In the genomic region with DNA sequence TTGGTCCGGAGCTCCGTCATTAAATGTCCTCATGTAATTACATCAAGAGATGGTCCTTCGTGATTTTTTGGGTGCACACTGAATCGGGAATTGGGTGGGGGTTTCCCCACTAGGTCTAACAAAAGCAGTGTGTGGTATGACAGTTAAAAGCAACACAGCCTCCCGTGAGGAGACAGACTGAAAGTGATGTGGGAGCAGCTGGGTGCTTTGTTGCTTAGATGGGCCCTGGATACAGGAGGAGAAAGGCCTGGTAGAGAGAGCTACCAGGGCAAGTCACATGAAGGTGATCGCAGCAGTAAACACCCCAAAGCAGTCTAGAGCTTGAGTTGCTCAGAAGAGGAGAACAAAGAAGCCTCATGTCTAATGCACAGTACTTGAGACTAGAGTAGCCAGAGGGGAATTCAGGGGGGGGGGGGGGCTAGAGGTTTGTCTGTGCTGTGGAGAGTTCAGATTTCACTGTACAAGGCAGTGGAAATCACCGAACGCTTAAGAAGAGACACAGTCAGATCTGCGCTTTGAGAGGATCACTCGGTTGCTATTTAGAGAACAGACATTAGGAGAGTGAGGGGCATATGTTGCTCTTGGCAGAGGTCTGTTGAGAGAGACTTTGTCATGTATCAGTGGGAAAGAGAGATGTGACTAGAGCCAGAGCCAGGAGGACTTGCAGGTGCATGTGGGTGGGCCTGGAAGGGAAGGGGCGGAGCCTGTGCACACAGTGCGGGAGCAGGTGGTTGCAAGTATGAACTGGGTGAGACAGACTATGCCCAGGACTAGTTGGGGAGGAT, we compare ENCODE assay signal across 12 mouse cellular contexts. TPM values are rescaled to one million over a fixed set of nuclear protein-coding genes. Genes with fewer than 3 reads are reported as not detected.
DNase-seq lines count a peak whose midpoint lies in the region; ATAC-seq and TF ChIP-seq lines count a peak whose summit lies in the region.
"Had no signal": no experiment of that assay in that cellular context is flagged by ENCODE, and none has a peak within 500 bp of the region (broad histone marks: within the 10 kb centered on the region; RNA-seq: fewer than 3 reads in every experiment).

No protein-coding gene starts in this region.

- H3K4me2 ChIP-seq in embryonic facial prominence, embryonic 11.5 days (ENCODE audit: low read depth, low read length), result no peak overlapping the region
- H3K4me2 ChIP-seq in stomach, embryonic 16.5 days (ENCODE audit: low read depth, low read length), result no peak overlapping the region
- H3K4me2 ChIP-seq in kidney, embryonic 14.5 days (replicated peaks; ENCODE audit: low read depth, low read length), result no peak overlapping the region

- H3K27ac ChIP-seq in embryonic facial prominence, embryonic 11.5 days (replicated peaks; ENCODE audit: low read depth, low read length), result no peak overlapping the region
- H3K27ac ChIP-seq in embryonic facial prominence, embryonic 10.5 days (replicated peaks), result no peak overlapping the region
- no peak overlapping the region for H3K27ac ChIP-seq in kidney, adult 2 months (ENCODE audit: insufficient read depth, low read depth, low read length)
- H3K27ac ChIP-seq in stomach, embryonic 16.5 days (ENCODE audit: low read length), result no peak overlapping the region
- no peak overlapping the region for H3K27ac ChIP-seq in kidney, embryonic 14.5 days (ENCODE audit: low read depth, low read length)
- H3K27ac ChIP-seq: gastrocnemius, adult 2 months had no signal

- DNase-seq in embryonic facial prominence, embryonic 11.5 days (ENCODE audit: low spot score), result no peak
- DNase-seq in embryonic facial prominence, embryonic 10.5 days (ENCODE audit: low spot score), result no peak
- DNase-seq in kidney, postnatal 10 days, result peak; percentile 13
- no peak for DNase-seq in kidney, adult 2 months
- peak; percentile 30 for DNase-seq in brain, adult 2 months (ENCODE audit: low read depth, low spot score)
- DNase-seq in retina, embryonic 14.5 days (ENCODE audit: low spot score), result no peak
- DNase-seq: cerebellum, postnatal 25 days; gastrocnemius, adult 2 months had no signal

- ATAC-seq in embryonic facial prominence, embryonic 11.5 days (replicated peaks; ENCODE audit: insufficient number of reproducible peaks, low FRiP score, low TSS enrichment, low read depth), result 0 out of 2 replicates have a peak, but pooled peaks have one; percentile 48
- peak; percentile 47; the same call in 1 of the 2 replicates for ATAC-seq in stomach, embryonic 16.5 days (ENCODE audit: insufficient read depth, low FRiP score)
- no peak for ATAC-seq in kidney, embryonic 14.5 days (ENCODE audit: low FRiP score, low TSS enrichment)

- TF ChIP-seq CTCF in kidney, adult 2 months (conservative IDR thresholded peaks at IDR 0.05; ENCODE audit: insufficient read depth, insufficient read length, low read depth, low read length), result no peak

- H3K9me3 ChIP-seq in embryonic facial prominence, embryonic 11.5 days (replicated peaks; ENCODE audit: control insufficient read depth, low read length), result no peaks in the 10 kb centered on the region
- no peaks in the 10 kb centered on the region for H3K9me3 ChIP-seq in embryonic facial prominence, embryonic 10.5 days
- H3K9me3 ChIP-seq in stomach, embryonic 16.5 days (replicated peaks; ENCODE audit: control insufficient read depth, low read length), result peaks cover 6% of the 10 kb centered on the region; the same call in 1 of the 2 replicates
- no peaks in the 10 kb centered on the region for H3K9me3 ChIP-seq in kidney, embryonic 14.5 days (ENCODE audit: control insufficient read depth, low read length)

- H3K4me3 ChIP-seq in embryonic facial prominence, embryonic 11.5 days (ENCODE audit: low read depth, low read length), result no peak overlapping the region
- H3K4me3 ChIP-seq in embryonic facial prominence, embryonic 10.5 days, result no peak overlapping the region
- no peak overlapping the region for H3K4me3 ChIP-seq in kidney, adult 2 months (ENCODE audit: insufficient read depth, low read depth, low read length)
- no peak overlapping the region for H3K4me3 ChIP-seq in stomach, embryonic 16.5 days (replicated peaks; ENCODE audit: low read length)
- H3K4me3 ChIP-seq in kidney, embryonic 14.5 days (ENCODE audit: low read length), result no peak overlapping the region
- H3K4me3 ChIP-seq: gastrocnemius, adult 2 months had no signal

- WGBS in embryonic facial prominence, embryonic 11.5 days, result 91% methylated on average over 12 of the region's 12 CpGs
- 92% methylated on average over 12 of the region's 12 CpGs for WGBS in embryonic facial prominence, embryonic 10.5 days
- WGBS in kidney, adult 2 months, result 90% methylated on average over 12 of the region's 12 CpGs
- 91% methylated on average over 12 of the region's 12 CpGs for WGBS in stomach, embryonic 16.5 days
- WGBS in kidney, embryonic 14.5 days, result 96% methylated on average over 12 of the region's 12 CpGs

- no peaks in the 10 kb centered on the region for H3K36me3 ChIP-seq in embryonic facial prominence, embryonic 11.5 days (replicated peaks; ENCODE audit: control insufficient read depth, insufficient read depth, low read depth, low read length)
- H3K36me3 ChIP-seq in embryonic facial prominence, embryonic 10.5 days (replicated peaks), result peaks cover 45% of the 10 kb centered on the region
- peaks cover 3% of the 10 kb centered on the region; the same call in 1 of the 2 replicates for H3K36me3 ChIP-seq in kidney, adult 2 months (ENCODE audit: control insufficient read depth, insufficient read depth, low read length)
- H3K36me3 ChIP-seq in stomach, embryonic 16.5 days (ENCODE audit: control insufficient read depth, insufficient read depth, low read length), result peaks cover 26% of the 10 kb centered on the region
- H3K36me3 ChIP-seq in kidney, embryonic 14.5 days (ENCODE audit: control insufficient read depth, insufficient read depth, low read length), result peaks cover 34% of the 10 kb centered on the region

- TF ChIP-seq POLR2A in kidney, adult 2 months (IDR thresholded peaks at IDR 0.05; ENCODE audit: low read depth, low read length), result no peak

- no peak overlapping the region for H3K9ac ChIP-seq in embryonic facial prominence, embryonic 11.5 days (replicated peaks; ENCODE audit: low read length)
- H3K9ac ChIP-seq in stomach, embryonic 16.5 days (ENCODE audit: low read length), result no peak overlapping the region
- H3K9ac ChIP-seq in kidney, embryonic 14.5 days (ENCODE audit: low read depth, low read length), result no peak overlapping the region

- H3K27me3 ChIP-seq in embryonic facial prominence, embryonic 11.5 days (ENCODE audit: control insufficient read depth, insufficient read depth, low read length), result no peaks in the 10 kb centered on the region
- H3K27me3 ChIP-seq in embryonic facial prominence, embryonic 10.5 days (replicated peaks; ENCODE audit: low read depth, poor library complexity, severe bottlenecking), result no peaks in the 10 kb centered on the region
- H3K27me3 ChIP-seq in kidney, adult 2 months (replicated peaks; ENCODE audit: control insufficient read depth, insufficient read depth, low read length), result no peaks in the 10 kb centered on the region
- no peaks in the 10 kb centered on the region for H3K27me3 ChIP-seq in stomach, embryonic 16.5 days (ENCODE audit: control insufficient read depth, insufficient read depth, low read length)
- H3K27me3 ChIP-seq in kidney, embryonic 14.5 days (ENCODE audit: control insufficient read depth, insufficient read depth, low read length), result no peaks in the 10 kb centered on the region

- H3K4me1 ChIP-seq in embryonic facial prominence, embryonic 11.5 days (ENCODE audit: control insufficient read depth, insufficient read depth, low read length), result no peaks in the 10 kb centered on the region
- H3K4me1 ChIP-seq in embryonic facial prominence, embryonic 10.5 days, result no peaks in the 10 kb centered on the region
- H3K4me1 ChIP-seq in kidney, adult 2 months (ENCODE audit: control insufficient read depth, insufficient read depth, low read length), result peaks cover 31% of the 10 kb centered on the region
- peaks cover 4% of the 10 kb centered on the region; the same call in 1 of the 2 replicates for H3K4me1 ChIP-seq in stomach, embryonic 16.5 days (ENCODE audit: control insufficient read depth, insufficient read depth, low read length)
- H3K4me1 ChIP-seq in kidney, embryonic 14.5 days (ENCODE audit: control insufficient read depth, insufficient read depth, low read length), result peaks cover 7% of the 10 kb centered on the region; the same call in 1 of the 2 replicates

RNA-seq across cellular contexts. Expression of a gene that starts 9.6 kb away (rescaled TPM):
- 76.4 and 79.4 TPM in 2 replicates for polyA plus RNA-seq in embryonic facial prominence, embryonic 11.5 days (2014; fragmentation: Nextera tagmentation; extraction: Ambion mirVana)
- 47.9 and 55.1 TPM in 2 replicates for polyA plus RNA-seq in embryonic facial prominence, embryonic 10.5 days (2016; fragmentation: Nextera tagmentation; extraction: Ambion mirVana)
- polyA plus RNA-seq in kidney, adult 2 months (2012; rRNA removed), result 168 and 197 TPM in 2 replicates
- polyA plus RNA-seq in stomach, embryonic 16.5 days (2015; fragmentation: Nextera tagmentation; extraction: Ambion mirVana), result 102 TPM in 2 replicates
- 67.8 and 95.5 TPM in 2 replicates for polyA plus RNA-seq in kidney, embryonic 14.5 days (2014; fragmentation: Nextera tagmentation; extraction: Ambion mirVana)

RNA-seq across cellular contexts. Expression of a gene that starts 49.3 kb away (rescaled TPM):
- not detected in 2 replicates for polyA plus RNA-seq in embryonic facial prominence, embryonic 11.5 days (2014; fragmentation: Nextera tagmentation; extraction: Ambion mirVana)
- not detected in 2 replicates for polyA plus RNA-seq in embryonic facial prominence, embryonic 10.5 days (2016; fragmentation: Nextera tagmentation; extraction: Ambion mirVana)
- not detected in 2 replicates for polyA plus RNA-seq in kidney, adult 2 months (2012; rRNA removed)
- not detected in 2 replicates for polyA plus RNA-seq in stomach, embryonic 16.5 days (2015; fragmentation: Nextera tagmentation; extraction: Ambion mirVana)
- not detected in 2 replicates for polyA plus RNA-seq in kidney, embryonic 14.5 days (2014; fragmentation: Nextera tagmentation; extraction: Ambion mirVana)
- polyA plus RNA-seq: adrenal gland, adult 2 months; liver, embryonic 16.5 days had no signal

RNA-seq across cellular contexts. Expression of a gene that starts 57.0 kb away (rescaled TPM):
- polyA plus RNA-seq in embryonic facial prominence, embryonic 11.5 days (2014; fragmentation: Nextera tagmentation; extraction: Ambion mirVana), result not detected in 2 replicates
- not detected in 2 replicates for polyA plus RNA-seq in embryonic facial prominence, embryonic 10.5 days (2016; fragmentation: Nextera tagmentation; extraction: Ambion mirVana)
- polyA plus RNA-seq in kidney, adult 2 months (2012; rRNA removed), result not detected in 2 replicates
- not detected in 2 replicates for polyA plus RNA-seq in stomach, embryonic 16.5 days (2015; fragmentation: Nextera tagmentation; extraction: Ambion mirVana)
- not detected in 2 replicates for polyA plus RNA-seq in kidney, embryonic 14.5 days (2014; fragmentation: Nextera tagmentation; extraction: Ambion mirVana)
- polyA plus RNA-seq: adrenal gland, adult 2 months; liver, embryonic 16.5 days had no signal

Comparison
In these comparisons a context has a peak if more than half of its experiments do, and no peak if none do; other contexts are left out.
1. DNase-seq: peak in kidney, postnatal 10 days (single experiment) and brain, adult 2 months (single experiment); none in embryonic facial prominence, embryonic 11.5 days (single experiment), embryonic facial prominence, embryonic 10.5 days (single experiment), kidney, adult 2 months (single experiment) and retina, embryonic 14.5 days (single experiment).